Mouse (Mus musculus): ENCODE measurements around the gene Lgals3.

DNA sequence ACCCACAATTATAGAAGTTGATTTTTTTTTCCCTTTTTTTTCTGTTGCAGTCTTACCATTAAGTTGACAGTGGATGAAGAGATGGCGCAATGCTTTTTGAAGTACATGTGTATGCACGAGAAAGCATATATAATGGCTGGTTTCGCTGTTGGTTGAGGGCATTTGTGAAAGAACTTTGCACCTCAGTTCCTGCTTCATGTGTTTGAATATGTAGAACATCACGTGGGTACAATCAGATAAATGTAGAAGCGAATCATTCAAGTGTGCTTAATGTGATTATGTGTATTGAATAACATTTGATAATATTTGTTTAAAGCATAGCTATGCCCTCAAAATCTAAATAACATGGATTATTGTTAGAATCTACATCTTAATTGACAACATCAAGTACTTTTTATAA, 48.2 kb upstream of the Lgals3 start:
- TF ChIP-seq CTCF (IDR thresholded peaks at IDR 0.05; ENCODE audit: low read depth, low read length), result no peak
- no peak for TF ChIP-seq POLR2A (IDR thresholded peaks at IDR 0.05; ENCODE audit: extremely low read depth, insufficient read depth, low read length)
